Mouse (Mus musculus) frontal cortex, postnatal 25 days (tissue): ENCODE measurements around the gene Ptpn1.
A peak's percentile ranks its signal among the peaks of the same experiment; 100 is the strongest.

Experiments used
- DNase-seq, 2 experiments: peaks; one replicate each; pipeline ENCODE4 v3.0.0; 2022; ENCODE audit warnings: low spot score in 2 of 2

Ptpn1 gene

GRCm38 (mm10) chr2:168006489-168006888, 74.6 kb downstream of the Ptpn1 start:
- DNase-seq: no peak

GRCm38 (mm10) chr2:168008132-168008531, 76.3 kb downstream of the Ptpn1 start:
- no peak for DNase-seq

GRCm38 (mm10) chr2:168009936-168010668, 78.2 kb downstream of the Ptpn1 start, which contains the start of gene Ripor3:
Gene Ripor3 (minus strand): TSS chr2:168010618.
- peak; percentile 17 to 44 for DNase-seq

GRCm38 (mm10) chr2:168010893-168011292, 79.0 kb downstream of the Ptpn1 start:
- DNase-seq: no peak

GRCm38 (mm10) chr2:168016951-168017391, 85.1 kb downstream of the Ptpn1 start:
- peak; percentile 60 to 68 for DNase-seq

GRCm38 (mm10) chr2:168019201-168019715, 87.4 kb downstream of the Ptpn1 start:
- DNase-seq: no peak

GRCm38 (mm10) chr2:168023763-168024402, 92.0 kb downstream of the Ptpn1 start:
- no peak for DNase-seq

- DNase-seq: peak; percentile 29 to 44
Measured at GRCm38 (mm10) chr2:168025174-168025573, 93.3 kb downstream of the Ptpn1 start.

GRCm38 (mm10) chr2:168025882-168026281, 94.0 kb downstream of the Ptpn1 start:
- DNase-seq: no peak

- no peak for DNase-seq
Measured at GRCm38 (mm10) chr2:168026467-168026866, 94.6 kb downstream of the Ptpn1 start.

- DNase-seq: no peak
Measured at GRCm38 (mm10) chr2:168028376-168028775, 96.5 kb downstream of the Ptpn1 start.
